Mouse (Mus musculus): Measurements from ENCODE around the gene Cblc.

Cblc gene

DNA sequence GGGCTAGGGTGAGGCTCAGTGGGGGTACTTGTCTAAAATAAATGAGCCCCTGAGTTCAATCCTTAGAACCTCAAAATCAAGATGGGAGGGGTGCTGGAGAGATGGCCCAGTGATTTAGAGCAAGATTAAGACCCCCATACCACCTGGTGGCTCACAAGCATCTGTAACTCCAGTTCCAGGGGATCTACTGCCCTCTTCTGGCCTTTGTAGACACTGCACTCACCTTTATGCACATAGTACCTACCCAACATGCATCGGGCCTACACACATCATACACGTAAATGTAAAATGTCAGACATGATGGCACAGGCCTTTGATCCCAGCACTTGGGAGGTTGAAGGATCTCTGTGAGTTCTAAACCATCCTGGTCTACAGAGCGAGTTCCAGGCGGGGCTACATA lies 14.0 kb downstream of the Cblc start:
- no peak for DNase-seq (ENCODE audit: low spot score)

DNA sequence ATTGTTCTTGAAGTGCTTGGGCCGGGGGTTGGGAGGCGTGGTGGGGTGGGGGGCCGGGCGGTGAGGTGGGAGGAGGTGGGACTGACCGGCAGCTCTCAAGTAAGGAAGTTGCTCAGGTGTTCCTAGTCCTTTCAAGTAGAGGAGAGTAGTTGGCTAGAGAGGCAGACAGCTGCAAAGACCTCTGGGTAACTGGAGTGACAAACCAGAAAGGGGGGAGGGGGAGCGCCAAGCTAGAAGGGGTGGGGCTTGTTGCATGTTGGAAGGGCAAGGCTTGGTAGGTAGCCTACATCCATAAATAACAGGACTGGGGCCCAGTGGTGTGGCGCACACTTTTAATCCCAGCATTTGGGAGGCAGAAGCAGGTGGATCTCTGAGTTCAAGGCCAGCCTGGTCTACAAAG lies 14.9 kb downstream of the Cblc start:
- no peak for DNase-seq (ENCODE audit: low spot score)

DNA sequence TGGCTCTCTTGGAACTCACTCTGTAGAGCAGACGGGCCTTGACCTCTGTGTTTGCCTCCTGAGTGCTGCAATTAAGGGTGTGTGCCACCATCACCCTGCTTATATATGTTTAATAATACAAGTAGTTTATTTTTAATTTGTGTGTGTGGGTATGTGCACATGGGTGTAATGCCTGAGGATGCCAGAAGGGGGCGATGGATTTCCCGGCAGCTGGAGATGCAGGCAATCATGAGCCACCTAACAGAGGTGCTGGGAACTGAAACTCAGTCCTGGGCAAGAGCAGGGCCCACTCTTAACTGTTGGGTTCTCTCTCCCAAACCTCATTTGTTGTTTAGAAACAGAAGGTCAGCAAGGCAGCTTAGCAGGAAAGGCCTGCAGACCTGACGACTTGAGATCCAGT lies 16.7 kb downstream of the Cblc start:
- DNase-seq (ENCODE audit: low spot score), result no peak

DNA sequence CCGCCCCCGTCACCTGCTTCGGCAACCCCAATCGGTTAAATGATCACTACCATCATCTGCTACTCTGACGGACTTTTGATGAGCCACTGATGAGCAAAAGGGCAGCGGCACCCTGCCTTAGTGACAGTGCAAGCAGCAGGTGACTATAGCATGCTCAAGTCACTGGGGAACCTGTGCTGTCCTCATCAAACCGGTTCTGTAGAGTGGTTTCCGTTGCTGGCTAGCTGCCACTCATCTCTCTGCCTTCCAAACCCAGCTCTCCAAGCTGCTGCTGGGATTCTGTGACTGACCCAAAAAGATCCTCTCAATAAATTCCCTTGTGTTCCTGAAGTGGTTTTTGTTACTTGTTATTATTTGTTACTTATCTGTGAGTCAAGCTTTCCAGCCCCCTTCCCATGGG lies 18.0 kb downstream of the Cblc start:
- DNase-seq (ENCODE audit: low spot score), result no peak

DNA sequence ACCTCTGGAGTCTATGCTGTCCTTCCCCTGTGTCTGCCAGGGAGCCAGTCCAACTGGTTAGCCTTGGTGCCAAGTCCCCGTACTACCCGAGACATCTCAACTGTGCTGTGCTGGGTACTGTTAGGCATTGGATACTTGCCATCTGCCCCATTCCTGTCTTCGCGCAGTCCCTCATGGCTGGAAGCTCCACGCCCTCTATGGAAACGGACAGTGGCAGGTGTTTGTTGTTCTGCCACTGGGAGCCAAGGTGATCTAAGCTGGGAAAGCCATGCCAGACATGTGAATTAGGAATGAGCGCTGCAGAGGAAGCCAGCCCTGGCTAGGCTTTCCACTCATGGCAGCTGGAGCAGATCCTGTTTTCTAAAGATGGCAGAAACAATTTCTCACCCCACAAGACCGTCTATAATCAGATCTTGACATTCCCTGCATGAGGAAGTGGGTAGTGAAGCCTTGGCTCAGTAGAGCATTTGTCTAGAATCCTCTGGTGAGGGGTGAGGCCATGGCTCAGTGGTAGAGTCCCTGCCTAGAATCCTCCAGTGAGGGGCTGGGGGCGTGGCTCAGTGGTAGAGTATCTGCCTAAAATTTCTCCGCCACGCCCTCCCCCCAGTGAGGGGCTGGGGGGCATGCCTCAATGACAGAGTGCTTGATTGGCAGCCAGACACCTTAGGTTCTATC lies 19.4 kb downstream of the Cblc start:
- DNase-seq (ENCODE audit: low spot score), result no peak

DNA sequence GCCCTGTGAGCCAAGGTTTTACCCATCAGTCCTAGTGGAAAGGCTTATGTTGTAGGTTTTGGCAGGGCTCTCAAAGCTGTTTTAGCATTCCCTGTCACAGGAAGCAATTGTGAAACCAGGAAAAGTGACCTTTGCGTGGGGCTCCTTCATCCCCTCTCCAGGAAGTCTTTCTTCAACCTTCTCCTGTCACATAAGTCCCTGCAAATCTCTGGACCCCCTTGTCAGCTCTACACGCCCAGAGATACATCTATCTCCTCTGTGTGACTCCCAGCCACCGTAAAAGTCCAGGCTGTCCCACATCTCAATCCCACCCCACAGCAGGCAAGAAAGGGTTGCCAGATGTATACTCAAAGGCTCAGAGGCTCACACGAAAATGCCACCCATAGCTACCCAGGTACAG lies 24.9 kb downstream of the Cblc start:
- DNase-seq (ENCODE audit: low spot score), result no peak

DNA sequence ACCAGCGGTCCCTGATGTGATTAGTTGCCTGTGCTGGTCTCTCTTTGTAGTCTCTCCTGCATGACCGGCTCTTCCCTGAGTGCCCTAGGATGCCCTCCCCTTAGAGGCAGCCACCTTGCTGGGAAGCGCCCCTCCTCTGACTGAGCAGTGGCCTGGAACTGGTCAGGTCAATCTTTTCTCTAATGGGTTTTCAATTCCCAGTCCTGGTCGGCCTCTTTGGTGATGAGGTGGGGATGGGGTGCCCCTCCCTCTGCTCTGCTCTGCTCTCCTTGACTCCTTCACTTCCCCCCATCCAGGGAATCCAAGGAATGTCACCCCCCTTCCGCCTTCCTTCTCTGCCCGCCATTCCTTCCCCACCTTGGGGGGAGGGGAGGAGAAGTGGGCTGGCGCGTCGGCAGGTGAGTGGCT lies 25.6 kb downstream of the Cblc start, which contains the start of gene Bcam:
Gene Bcam (minus strand): TSS at position 33 of the 408 bp plus-strand sequence.
- no peak for DNase-seq (ENCODE audit: low spot score)

DNA sequence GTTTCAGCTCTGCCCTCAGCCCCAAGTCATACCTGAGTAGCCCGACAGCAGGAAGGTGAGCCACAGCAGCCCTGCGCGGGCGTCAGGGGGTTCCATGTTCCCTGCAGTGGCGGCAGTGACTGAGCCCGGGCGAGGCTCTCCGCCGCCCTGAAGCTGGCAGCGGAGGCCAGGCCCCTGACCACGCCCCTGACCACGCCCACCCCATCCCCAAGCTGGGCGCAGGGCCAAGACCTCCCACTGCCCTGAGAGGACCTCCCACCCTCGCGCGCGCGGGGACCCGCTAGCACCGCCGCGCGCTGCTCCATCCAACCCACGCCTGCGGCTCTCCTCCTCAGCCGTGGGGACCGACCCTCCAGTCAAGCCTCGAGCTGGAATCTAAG lies 26.2 kb downstream of the Cblc start:
- no peak for DNase-seq (ENCODE audit: low spot score)

DNA sequence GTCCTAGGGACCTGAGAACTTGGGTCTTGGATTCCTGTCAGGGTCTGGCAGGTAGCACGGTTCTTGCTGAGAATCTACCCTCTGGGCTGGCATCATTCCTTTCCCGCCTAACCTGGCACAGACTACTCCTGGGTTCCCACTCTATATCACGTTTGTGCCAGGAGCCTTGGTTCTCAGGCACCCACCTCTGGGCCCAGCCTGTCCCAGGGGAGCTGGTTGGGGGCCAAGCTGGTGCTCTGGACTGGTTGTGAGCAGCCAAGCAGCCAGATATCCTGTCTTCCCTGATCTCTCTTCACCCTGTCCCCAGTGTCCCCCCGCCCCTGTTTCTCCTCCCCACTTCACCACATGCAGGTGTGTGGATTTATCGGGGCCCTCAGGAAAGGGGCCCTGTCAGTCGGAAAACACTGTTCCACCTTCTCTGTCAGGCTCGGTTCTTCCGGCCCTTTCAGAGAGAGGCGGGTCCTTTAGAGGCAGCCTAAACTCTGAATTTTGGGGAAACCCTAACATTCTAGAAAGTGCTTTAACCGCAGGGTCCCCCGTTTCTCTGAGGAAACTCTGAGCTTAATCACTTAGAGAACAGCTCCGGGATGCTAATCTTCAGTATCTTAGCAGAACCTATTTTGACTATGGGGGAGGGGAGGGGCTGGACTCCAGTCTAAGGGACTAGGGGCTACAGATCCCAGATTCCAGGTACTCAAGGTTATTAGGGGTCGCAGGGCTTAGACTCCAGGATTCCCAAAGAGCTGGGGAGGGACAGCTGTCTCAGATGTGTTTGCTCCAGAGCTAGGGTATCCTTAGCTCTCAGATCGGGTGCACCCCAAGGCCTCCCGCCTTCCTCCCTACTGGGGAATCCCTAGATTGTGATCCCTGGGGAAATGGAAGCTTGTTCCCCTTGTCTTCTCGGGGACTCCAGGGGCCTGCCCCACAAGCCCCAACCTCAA lies 26.9 kb downstream of the Cblc start:
- DNase-seq (ENCODE audit: low spot score), result no peak

DNA sequence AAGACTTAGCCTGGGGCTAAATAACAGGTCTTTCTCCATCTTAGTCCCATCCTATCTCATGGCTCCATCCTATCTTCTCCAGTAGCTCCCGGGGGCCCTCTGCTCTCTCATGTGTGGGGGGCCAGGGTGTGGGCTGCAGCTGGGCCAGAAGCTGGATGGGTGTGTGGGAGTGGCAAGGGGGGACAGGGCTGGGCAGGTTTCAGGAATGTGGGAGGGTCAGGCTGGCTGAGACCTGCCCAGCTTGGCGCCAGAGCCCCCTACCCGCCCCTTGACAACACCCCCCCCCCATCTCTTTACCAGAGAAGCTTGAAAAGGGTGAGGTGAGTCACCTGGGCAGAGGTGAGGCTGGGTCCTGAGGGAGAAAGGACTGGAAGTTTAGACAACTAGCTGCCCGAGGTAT lies 27.6 kb downstream of the Cblc start:
- no peak for DNase-seq (ENCODE audit: low spot score)

DNA sequence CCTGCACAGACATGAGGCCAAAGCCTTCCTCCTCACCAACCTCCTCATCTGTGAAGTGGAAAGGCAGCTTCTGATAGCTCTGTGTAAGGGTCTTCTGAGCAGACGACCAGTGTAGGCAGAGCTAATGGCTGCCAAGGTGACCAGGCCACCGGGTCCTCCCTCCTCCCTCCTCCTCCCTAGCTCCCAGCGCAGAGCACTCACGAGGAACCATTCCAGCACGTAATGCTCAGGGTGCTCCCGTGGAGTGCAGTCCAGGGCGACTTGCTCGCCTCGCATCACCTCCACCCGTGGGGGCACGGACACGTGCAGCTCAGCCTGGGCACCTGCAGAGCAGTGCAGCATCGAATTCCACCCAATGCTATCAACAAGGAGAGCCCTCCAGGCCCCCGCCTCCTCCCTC lies 28.4 kb downstream of the Cblc start:
- no peak for DNase-seq (ENCODE audit: low spot score)

DNA sequence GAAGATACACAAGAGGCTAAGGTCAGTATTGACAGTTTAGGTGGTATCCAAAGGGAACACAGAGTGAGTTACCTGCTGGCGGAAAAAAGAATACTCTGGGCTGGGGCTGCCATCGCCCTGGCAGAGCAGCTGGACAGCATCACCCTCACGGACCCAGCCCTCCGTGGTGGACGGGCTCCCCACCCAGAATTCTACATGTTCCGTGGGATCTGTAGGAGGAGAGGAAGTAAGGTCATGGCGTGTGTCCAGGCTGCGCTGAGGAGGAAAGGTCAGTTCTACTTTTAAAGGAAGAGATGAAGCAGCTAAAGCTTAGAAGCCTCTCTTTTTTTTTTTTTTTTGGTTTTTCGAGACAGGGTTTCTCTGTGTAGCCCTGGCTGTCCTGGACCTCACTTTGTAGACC lies 32.0 kb downstream of the Cblc start:
- no peak for DNase-seq (ENCODE audit: low spot score)

DNA sequence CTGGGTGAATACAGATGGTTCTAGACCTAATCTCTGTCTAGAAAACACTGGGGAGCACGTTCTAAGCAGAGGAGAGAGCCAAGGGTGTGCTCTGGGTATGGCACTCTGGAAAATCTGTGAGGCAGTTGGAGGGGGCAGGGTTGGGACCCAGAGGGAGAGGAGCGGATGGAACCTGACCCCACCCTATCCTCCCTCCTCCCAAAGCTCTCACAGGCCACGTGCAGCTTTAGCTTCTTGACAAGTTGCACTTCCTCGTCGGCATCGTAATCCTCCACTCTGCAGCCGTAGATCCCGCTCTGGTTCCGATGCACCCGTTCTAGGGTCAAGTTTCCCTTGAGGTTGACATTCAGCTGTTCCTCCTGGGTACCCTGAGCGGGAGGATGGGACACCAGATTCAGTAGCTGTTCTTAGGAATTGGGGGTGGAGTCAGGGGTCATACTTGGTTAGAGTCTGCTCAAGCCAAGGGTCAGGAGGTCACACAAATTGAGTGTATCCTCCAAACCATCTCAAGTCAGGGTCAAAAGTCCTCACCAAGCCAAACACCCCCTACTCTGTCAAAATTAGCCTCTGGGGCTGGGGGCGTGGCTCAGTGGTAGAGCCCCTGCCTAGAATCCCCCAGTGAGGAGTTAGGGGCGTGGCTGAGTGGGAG lies 32.7 kb downstream of the Cblc start:
- no peak for DNase-seq (ENCODE audit: low spot score)

DNA sequence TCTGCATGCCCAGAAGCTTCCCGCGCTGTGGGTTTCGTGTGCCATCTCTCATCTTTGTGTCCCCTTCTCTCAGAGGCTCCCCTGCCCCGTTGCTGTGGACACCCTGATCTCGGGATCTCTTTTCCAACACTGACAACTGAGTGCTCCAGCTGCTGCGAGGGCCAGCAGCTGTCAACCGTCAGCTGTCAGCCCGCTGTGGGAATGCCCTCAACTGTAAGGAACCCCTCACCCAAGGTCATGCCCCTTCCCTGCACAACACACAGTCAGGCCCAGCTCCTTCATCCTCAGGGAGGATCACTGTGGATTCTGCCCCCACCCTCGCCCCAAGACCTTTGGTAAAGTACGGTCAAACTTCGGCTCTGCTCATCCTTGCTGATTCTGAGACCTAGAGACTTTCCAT lies 34.3 kb downstream of the Cblc start:
- no peak for DNase-seq (ENCODE audit: low spot score)

DNA sequence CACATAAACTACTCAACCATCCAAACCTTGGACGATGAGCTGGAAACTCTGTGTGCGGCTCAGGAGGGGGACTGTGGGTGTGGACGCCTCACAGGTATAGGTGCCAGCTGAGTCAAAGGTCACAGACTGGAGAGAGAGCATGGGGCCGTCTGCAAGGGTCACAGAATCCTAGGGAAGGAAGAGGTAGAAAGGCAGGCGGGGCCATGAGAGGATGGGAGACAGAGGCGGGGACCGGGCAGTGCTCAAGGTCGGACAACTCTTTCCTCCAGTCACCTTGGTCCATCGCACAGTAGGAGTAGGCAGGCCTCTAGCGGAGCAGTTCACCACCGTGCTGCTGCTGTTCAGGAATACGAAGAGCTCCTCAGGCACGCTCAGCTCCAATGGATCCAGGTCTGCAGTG lies 36.6 kb downstream of the Cblc start:
- no peak for DNase-seq (ENCODE audit: low spot score)

DNA sequence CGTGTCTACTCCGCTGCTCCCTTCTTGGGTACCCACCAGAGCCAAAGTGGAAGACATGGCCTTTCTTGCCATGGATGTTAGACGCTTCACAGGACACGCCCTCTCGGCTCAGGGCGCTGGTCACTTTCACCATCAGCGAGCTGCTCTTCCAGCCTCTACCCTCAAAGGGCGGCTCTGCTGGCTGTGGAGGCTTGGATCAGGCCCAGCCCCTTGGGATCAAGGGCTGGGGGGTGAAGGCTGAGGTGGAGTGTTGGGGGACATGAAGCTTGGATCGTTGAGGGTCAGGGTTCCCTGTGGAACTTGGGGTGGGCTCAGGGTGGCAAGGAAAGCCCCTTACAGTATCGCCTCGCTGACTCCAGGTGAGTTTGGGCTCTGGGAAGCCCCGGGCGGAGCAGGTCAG lies 38.0 kb downstream of the Cblc start:
- DNase-seq (ENCODE audit: low spot score), result no peak

DNA sequence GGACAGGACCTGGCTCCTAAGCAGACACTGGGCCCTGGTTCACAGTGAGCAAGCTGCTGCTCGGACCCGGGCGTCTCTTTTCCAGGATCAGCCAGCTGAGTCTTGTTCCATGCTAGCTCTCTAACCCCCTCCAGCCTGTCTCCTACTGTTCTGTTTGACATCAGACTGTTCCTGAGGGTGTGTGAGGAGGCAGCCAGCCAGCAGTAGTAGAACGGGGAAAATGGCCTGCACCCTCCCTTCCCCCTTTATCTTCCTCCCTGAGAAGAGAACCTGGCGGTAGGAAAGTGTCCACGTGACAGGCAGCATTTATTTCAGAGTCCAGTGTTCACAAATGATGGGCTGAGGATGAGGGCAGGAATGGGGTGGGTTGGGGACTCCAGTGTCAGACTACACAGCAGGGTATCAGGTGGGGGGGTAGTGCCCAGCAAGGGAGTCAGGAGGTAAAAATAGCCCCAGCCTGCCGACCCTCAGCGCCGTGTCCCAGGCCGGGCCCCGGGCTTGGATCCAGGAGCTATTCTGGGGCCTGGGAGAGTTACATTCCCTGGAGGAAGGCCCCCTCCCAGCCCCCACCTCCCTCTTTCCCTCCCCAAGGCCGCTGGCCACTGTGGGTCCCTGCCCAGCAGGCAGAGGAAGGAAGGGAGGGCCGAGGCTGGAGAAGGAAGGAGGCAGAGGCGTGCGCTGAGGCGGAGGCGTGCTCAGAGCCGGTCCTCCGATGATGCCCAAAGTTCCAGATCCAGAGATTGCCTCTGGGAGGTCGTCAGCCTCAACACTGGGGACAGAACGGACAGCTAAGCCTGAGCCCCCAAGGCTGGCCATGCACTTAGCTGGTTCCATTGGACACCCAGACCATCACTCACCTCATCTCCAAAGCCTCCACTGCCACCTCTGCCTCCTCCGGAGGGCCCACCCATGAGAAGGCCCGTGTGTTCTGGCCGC lies 40.5 kb downstream of the Cblc start:
- DNase-seq (ENCODE audit: low spot score), result no peak

DNA sequence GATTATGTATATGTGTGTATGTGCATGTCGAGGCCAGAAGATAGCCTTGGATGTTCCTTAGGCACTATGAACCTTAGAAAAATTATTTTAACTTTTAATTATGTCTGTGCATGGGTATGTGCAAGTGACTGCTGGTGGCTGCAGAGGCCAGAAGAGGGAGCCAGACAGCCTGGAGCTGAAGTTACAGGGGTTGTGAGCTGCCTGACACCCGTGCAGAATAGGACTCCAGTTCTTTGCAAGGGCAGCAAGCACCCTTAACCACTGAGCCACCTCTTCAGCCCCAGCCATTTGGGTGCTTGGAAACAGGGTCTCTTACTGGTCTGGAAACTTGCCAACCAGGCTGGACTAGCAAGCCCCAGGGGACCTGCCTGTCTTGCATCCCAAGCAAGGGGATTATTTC lies 41.6 kb downstream of the Cblc start:
- no peak for DNase-seq (ENCODE audit: low spot score)

DNA sequence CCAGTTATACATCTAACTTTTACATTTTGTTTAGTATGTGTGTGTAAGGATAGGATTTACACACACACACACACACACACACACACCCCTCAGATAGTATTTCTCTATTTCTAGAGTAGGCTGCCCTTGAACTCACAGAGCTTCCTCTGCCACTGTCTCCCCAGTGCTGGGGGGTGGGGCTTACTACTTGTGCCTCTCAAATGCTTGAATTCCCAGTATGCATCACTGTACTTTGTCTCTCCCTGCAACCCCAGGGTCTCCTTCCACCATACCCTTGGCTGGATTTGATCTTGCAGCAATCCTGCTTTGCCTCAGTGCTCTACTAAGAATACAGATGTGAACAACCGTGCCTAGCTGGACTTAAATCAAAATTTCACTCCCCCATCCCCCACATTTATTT lies 42.5 kb downstream of the Cblc start:
- no peak for DNase-seq (ENCODE audit: low spot score)

DNA sequence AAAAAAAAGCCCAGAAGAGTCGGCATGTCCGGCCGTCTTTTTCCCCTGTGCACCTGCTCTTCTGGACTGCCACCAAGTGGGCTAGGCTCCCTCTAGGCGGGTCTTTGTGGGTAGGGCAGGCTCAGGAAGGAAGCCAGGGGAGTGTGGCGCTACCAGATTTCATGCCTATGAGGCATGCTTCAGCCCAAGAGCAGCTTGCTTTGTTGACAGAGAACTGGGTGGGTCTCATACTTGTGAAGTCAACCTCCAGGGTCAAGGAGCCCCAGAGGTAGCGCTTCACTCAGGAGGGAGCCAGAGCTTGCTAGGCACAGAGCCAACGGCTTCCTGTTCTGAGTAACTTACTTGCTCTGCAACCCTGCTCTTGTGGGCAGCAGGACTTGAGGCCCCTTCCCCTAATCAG lies 43.0 kb downstream of the Cblc start:
- DNase-seq (ENCODE audit: low spot score), result no peak

DNA sequence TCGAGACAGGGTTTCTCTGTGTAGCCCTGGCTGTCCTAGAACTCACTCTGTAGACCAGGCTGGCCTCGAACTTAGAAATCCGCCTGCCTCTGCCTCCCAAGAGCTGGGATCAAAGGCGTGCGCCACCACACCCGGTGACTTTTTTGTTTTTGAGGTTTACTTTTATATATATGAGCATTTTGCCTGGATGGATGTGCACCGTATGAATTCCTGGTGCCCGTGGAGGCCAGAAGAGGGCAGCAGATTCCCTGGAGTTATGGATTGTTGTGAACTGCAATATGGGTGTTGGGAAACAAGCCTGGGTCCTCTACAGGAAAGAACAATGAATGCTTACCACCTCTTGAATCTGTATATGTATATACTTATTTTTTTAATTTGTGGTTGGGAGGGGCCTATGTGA lies 44.0 kb downstream of the Cblc start:
- no peak for DNase-seq (ENCODE audit: low spot score)

DNA sequence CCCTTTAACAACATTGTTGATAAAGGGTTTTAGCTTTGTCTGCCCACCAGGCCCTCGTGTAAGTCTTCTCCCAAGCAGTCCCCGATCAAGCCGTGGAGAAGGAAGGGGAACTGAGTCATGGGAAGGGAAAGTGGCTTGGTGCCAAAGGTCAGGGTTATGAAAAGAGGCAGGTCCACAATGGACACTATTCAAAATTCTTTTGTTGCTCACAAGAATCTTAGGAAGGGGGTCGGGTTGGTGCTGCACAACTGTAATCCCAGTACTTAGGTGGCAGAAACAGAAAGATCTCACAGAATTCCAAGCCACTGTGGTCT lies 45.6 kb downstream of the Cblc start:
- no peak for DNase-seq (ENCODE audit: low spot score)

Data from layer of hippocampus, adult 9-10 months (tissue).